ENCODE assay signal across 12 mouse cellular contexts in the genomic region with DNA sequence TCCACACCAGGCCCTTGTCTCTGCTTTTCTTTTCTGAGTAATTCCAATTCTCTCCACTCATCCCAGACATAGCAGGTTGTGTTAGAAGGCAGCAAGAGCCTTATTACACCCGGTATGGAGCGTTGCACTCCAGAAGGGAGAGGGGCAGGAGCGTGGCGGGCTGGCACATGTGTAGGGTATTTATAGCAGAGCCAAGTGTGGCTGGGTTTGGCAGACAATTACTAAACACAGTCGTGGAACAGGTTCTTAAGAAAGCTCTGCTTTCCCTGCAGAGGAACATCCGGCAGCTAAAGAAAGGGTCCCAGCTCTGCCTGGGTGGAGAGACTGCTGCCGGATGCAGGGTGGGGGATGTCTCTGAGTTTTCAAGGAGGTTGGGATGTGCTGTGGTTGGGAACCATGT. TPM values are rescaled to one million over a fixed set of nuclear protein-coding genes. Genes with fewer than 3 reads are reported as not detected.
DNase-seq lines count a peak whose midpoint lies in the region; ATAC-seq lines count a peak whose summit lies in the region.
"Had no signal": no experiment of that assay in that cellular context is flagged by ENCODE, and none has a peak within 500 bp of the region (broad histone marks: within the 10 kb centered on the region; RNA-seq: fewer than 3 reads in every experiment).

No protein-coding gene starts in this region.

- H3K27me3 ChIP-seq in forebrain, embryonic 13.5 days: no peaks in the 10 kb centered on the region
- no peaks in the 10 kb centered on the region for H3K27me3 ChIP-seq in forebrain, embryonic 12.5 days
- no peaks in the 10 kb centered on the region for H3K27me3 ChIP-seq in lung, embryonic 16.5 days (ENCODE audit: control insufficient read depth, insufficient read depth, low read depth, low read length)
- no peaks in the 10 kb centered on the region for H3K27me3 ChIP-seq in stomach, embryonic 14.5 days (ENCODE audit: control insufficient read depth, insufficient read depth, low read length)
- H3K27me3 ChIP-seq: limb, embryonic 12.5 days; neural tube, embryonic 15.5 days had no signal

- H3K27ac ChIP-seq in forebrain, embryonic 13.5 days: peak overlapping the region; percentile 3; the same call in 1 of the 2 replicates
- no peak overlapping the region for H3K27ac ChIP-seq in forebrain, embryonic 12.5 days
- H3K27ac ChIP-seq in lung, embryonic 16.5 days (ENCODE audit: low read length): peak overlapping the region; percentile 35; the same call in 1 of the 2 replicates
- peak overlapping the region; percentile 44; the same call in 1 of the 2 replicates for H3K27ac ChIP-seq in stomach, embryonic 14.5 days (ENCODE audit: low read length)
- H3K27ac ChIP-seq: limb, embryonic 12.5 days; neural tube, embryonic 15.5 days had no signal

- WGBS in forebrain, embryonic 13.5 days: 64% methylated on average over 7 of the region's 7 CpGs
- WGBS in forebrain, embryonic 12.5 days: 71% methylated on average over 7 of the region's 7 CpGs
- 46% methylated on average over 7 of the region's 7 CpGs for WGBS in lung, embryonic 16.5 days
- WGBS in stomach, embryonic 14.5 days: 67% methylated on average over 7 of the region's 7 CpGs

- no peak overlapping the region for H3K4me2 ChIP-seq in forebrain, embryonic 13.5 days
- H3K4me2 ChIP-seq in forebrain, embryonic 12.5 days: no peak overlapping the region
- no peak overlapping the region for H3K4me2 ChIP-seq in lung, embryonic 16.5 days (ENCODE audit: low read depth, low read length)
- no peak overlapping the region for H3K4me2 ChIP-seq in stomach, embryonic 14.5 days (replicated peaks; ENCODE audit: low read depth, low read length)
- H3K4me2 ChIP-seq: limb, embryonic 12.5 days; neural tube, embryonic 15.5 days had no signal

- no peak overlapping the region for H3K9ac ChIP-seq in forebrain, embryonic 13.5 days
- H3K9ac ChIP-seq in forebrain, embryonic 12.5 days: no peak overlapping the region
- no peak overlapping the region for H3K9ac ChIP-seq in lung, embryonic 16.5 days (ENCODE audit: low read length)
- no peak overlapping the region for H3K9ac ChIP-seq in stomach, embryonic 14.5 days (replicated peaks; ENCODE audit: low read depth, low read length)
- H3K9ac ChIP-seq: limb, embryonic 12.5 days; neural tube, embryonic 15.5 days had no signal

- ATAC-seq in forebrain, embryonic 13.5 days: peak; percentile 66; the same call in 1 of the 2 replicates
- ATAC-seq in forebrain, embryonic 12.5 days (ENCODE audit: low FRiP score): no peak
- ATAC-seq in lung, embryonic 16.5 days (ENCODE audit: low read depth): peak; percentile 42; the same call in 1 of the 2 replicates
- no peak; the same call in 1 of the 2 replicates for ATAC-seq in stomach, embryonic 14.5 days (ENCODE audit: insufficient number of reproducible peaks, insufficient read depth, low FRiP score, low read depth)
- ATAC-seq: inflammation-experienced regulatory T-cells, adult 6 months had no signal

- H3K4me3 ChIP-seq in forebrain, embryonic 13.5 days: no peak overlapping the region
- no peak overlapping the region for H3K4me3 ChIP-seq in forebrain, embryonic 12.5 days (replicated peaks)
- no peak overlapping the region for H3K4me3 ChIP-seq in lung, embryonic 16.5 days (ENCODE audit: low read length)
- H3K4me3 ChIP-seq in stomach, embryonic 14.5 days (ENCODE audit: low read depth, low read length): no peak overlapping the region
- H3K4me3 ChIP-seq: limb, embryonic 12.5 days; neural tube, embryonic 15.5 days had no signal

- H3K9me3 ChIP-seq in forebrain, embryonic 13.5 days (replicated peaks): no peaks in the 10 kb centered on the region
- no peaks in the 10 kb centered on the region for H3K9me3 ChIP-seq in forebrain, embryonic 12.5 days
- H3K9me3 ChIP-seq in lung, embryonic 16.5 days (ENCODE audit: control insufficient read depth, low read length): no peaks in the 10 kb centered on the region
- no peaks in the 10 kb centered on the region for H3K9me3 ChIP-seq in stomach, embryonic 14.5 days (ENCODE audit: control insufficient read depth, low read depth, low read length)
- H3K9me3 ChIP-seq: limb, embryonic 12.5 days; neural tube, embryonic 15.5 days had no signal

- no peak for DNase-seq in lung, postnatal 36 days
- DNase-seq in left cerebral cortex, adult 18-20 months (ENCODE audit: low spot score in 2 of 2): peak; percentile 35 to 42
- no peak for DNase-seq in ovary, postnatal 10 days (ENCODE audit: low spot score)
- no peak for DNase-seq in adrenal gland, postnatal 36 days
- DNase-seq: gastrocnemius, postnatal 10 days had no signal

- no peaks in the 10 kb centered on the region for H3K36me3 ChIP-seq in forebrain, embryonic 13.5 days (ENCODE audit: poor library complexity, severe bottlenecking)
- no peaks in the 10 kb centered on the region for H3K36me3 ChIP-seq in forebrain, embryonic 12.5 days (replicated peaks)
- no peaks in the 10 kb centered on the region for H3K36me3 ChIP-seq in lung, embryonic 16.5 days (ENCODE audit: control insufficient read depth, insufficient read depth, low read length)
- no peaks in the 10 kb centered on the region for H3K36me3 ChIP-seq in stomach, embryonic 14.5 days (ENCODE audit: control insufficient read depth, insufficient read depth, low read length)
- H3K36me3 ChIP-seq: limb, embryonic 12.5 days; neural tube, embryonic 15.5 days had no signal

- peaks cover 18% of the 10 kb centered on the region for H3K4me1 ChIP-seq in forebrain, embryonic 13.5 days
- peaks cover 5% of the 10 kb centered on the region; the same call in 1 of the 2 replicates for H3K4me1 ChIP-seq in forebrain, embryonic 12.5 days
- H3K4me1 ChIP-seq in lung, embryonic 16.5 days (replicated peaks; ENCODE audit: control insufficient read depth, insufficient read depth, low read length): peaks cover 26% of the 10 kb centered on the region
- H3K4me1 ChIP-seq in stomach, embryonic 14.5 days (ENCODE audit: control insufficient read depth, insufficient read depth, low read length): peaks cover 18% of the 10 kb centered on the region; the same call in 1 of the 2 replicates

RNA-seq across cellular contexts. Expression of gene Sema4c, which starts 48.8 kb away (rescaled TPM):
- 27.3 and 30.7 TPM in 2 replicates for polyA plus RNA-seq in forebrain, embryonic 13.5 days (2015; fragmentation: Nextera tagmentation; extraction: Ambion mirVana)
- 29.8 and 31.7 TPM in 2 replicates for polyA plus RNA-seq in forebrain, embryonic 12.5 days (2016; fragmentation: Nextera tagmentation; extraction: Ambion mirVana)
- 14.4 and 14.8 TPM in 2 replicates for polyA plus RNA-seq in lung, embryonic 16.5 days (2015; fragmentation: Nextera tagmentation; extraction: Ambion mirVana)
- 10 to 100 TPM; 20.5 to 21.0 TPM for total RNA-seq in left cerebral cortex, adult 18-20 months (2021)
- polyA plus RNA-seq in stomach, embryonic 14.5 days (2014; fragmentation: Nextera tagmentation; extraction: Ambion mirVana): 4.2 and 4.3 TPM in 2 replicates
- total RNA-seq in adrenal gland, postnatal 36 days (2021): 10 to 100 TPM; 18.6 to 19.5 TPM

RNA-seq across cellular contexts. Expression of gene Ankrd39, which starts 59.7 kb away (rescaled TPM):
- 16.9 and 18.0 TPM in 2 replicates for polyA plus RNA-seq in forebrain, embryonic 13.5 days (2015; fragmentation: Nextera tagmentation; extraction: Ambion mirVana)
- polyA plus RNA-seq in forebrain, embryonic 12.5 days (2016; fragmentation: Nextera tagmentation; extraction: Ambion mirVana): 16.7 and 17.9 TPM in 2 replicates
- 23.3 and 26.2 TPM in 2 replicates for polyA plus RNA-seq in lung, embryonic 16.5 days (2015; fragmentation: Nextera tagmentation; extraction: Ambion mirVana)
- 10 to 100 TPM; 11.5 to 11.9 TPM for total RNA-seq in left cerebral cortex, adult 18-20 months (2021)
- polyA plus RNA-seq in stomach, embryonic 14.5 days (2014; fragmentation: Nextera tagmentation; extraction: Ambion mirVana): 26.2 and 30.4 TPM in 2 replicates
- 10 to 100 TPM; 11.3 to 12.6 TPM for total RNA-seq in adrenal gland, postnatal 36 days (2021)

Comparison
In these comparisons a context has a peak if more than half of its experiments do, and no peak if none do; other contexts are left out.
1. ATAC-seq: peak in forebrain, embryonic 13.5 days (single experiment) and lung, embryonic 16.5 days (single experiment); none in forebrain, embryonic 12.5 days (single experiment) and stomach, embryonic 14.5 days (single experiment).
2. DNase-seq: peak in left cerebral cortex, adult 18-20 months (2 of 2); none in lung, postnatal 36 days (single experiment), ovary, postnatal 10 days (single experiment) and adrenal gland, postnatal 36 days (0 of 2).